Mouse (Mus musculus): Measurements from ENCODE around the gene Lrpprc.

- TF ChIP-seq POLR2A (IDR thresholded peaks at IDR 0.05; ENCODE audit: insufficient read depth, low read depth, low read length) (no peak), CTCF (IDR thresholded peaks at IDR 0.05) (no peak)
These were observed 116.5 kb downstream of the Lrpprc start for GRCm38 (mm10) chr17:84674048-84674447.

Measured in heart, adult 2 months (tissue).